Mouse (Mus musculus): Measurements from ENCODE around the gene Ly6g5c.

Ly6g5c gene

GRCm38 (mm10) chr17:35108097-35108496 lies at the start of gene Ly6g5c:
Gene Ly6g5c, plus strand, starts transcription at chr17:35108279.
- no peak for DNase-seq

- no peak for DNase-seq
These were observed 49.8 kb upstream of the Ly6g5c start for GRCm38 (mm10) chr17:35058316-35058715.

GRCm38 (mm10) chr17:35058911-35059892 lies 48.9 kb upstream of the Ly6g5c start, which contains the start of gene Ddah2:
Gene Ddah2, plus strand, starts transcription at chr17:35059035.
- DNase-seq = peak; percentile 94

GRCm38 (mm10) chr17:35060071-35060470 lies 48.0 kb upstream of the Ly6g5c start:
- no peak for DNase-seq

- no peak for DNase-seq
These were observed 47.3 kb upstream of the Ly6g5c start for GRCm38 (mm10) chr17:35060737-35061297.

GRCm38 (mm10) chr17:35061299-35061698 lies 46.8 kb upstream of the Ly6g5c start:
- no peak for DNase-seq

GRCm38 (mm10) chr17:35063466-35063865 lies 44.6 kb upstream of the Ly6g5c start:
- DNase-seq = no peak

GRCm38 (mm10) chr17:35064378-35064877 lies 43.7 kb upstream of the Ly6g5c start:
- no peak for DNase-seq

- DNase-seq = peak; percentile 35 to 38
These were observed 42.8 kb upstream of the Ly6g5c start, which contains the start of gene Ly6g6c for GRCm38 (mm10) chr17:35064951-35065947. Gene Ly6g6c, plus strand, starts transcription at chr17:35065388.

GRCm38 (mm10) chr17:35066084-35066483 lies 42.0 kb upstream of the Ly6g5c start, which contains the start of gene Mpig6b:
Gene Mpig6b, minus strand, starts transcription at chr17:35066184.
- no peak for DNase-seq

- DNase-seq = no peak
These were observed 39.7 kb upstream of the Ly6g5c start for GRCm38 (mm10) chr17:35068213-35068914.

- no peak for DNase-seq
These were observed 37.4 kb upstream of the Ly6g5c start for GRCm38 (mm10) chr17:35070556-35071229.

- no peak for DNase-seq
These were observed 36.6 kb upstream of the Ly6g5c start for GRCm38 (mm10) chr17:35071454-35071853.

GRCm38 (mm10) chr17:35074097-35074496 lies 34.0 kb upstream of the Ly6g5c start:
- no peak for DNase-seq

- no peak for DNase-seq
These were observed 31.4 kb upstream of the Ly6g5c start, which contains the start of gene Ly6g6e for GRCm38 (mm10) chr17:35076507-35077176. Gene Ly6g6e, plus strand, starts transcription at chr17:35076902.

- no peak for DNase-seq
These were observed 30.8 kb upstream of the Ly6g5c start for GRCm38 (mm10) chr17:35077285-35077684.

- peak in 1 of 2 experiments; percentile 19 for DNase-seq
These were observed 30.3 kb upstream of the Ly6g5c start, which contains the start of gene Ly6g6d for GRCm38 (mm10) chr17:35077786-35078233. Gene Ly6g6d, minus strand, starts transcription at chr17:35078065.

- no peak for DNase-seq
These were observed 28.3 kb upstream of the Ly6g5c start for GRCm38 (mm10) chr17:35079778-35080177.

- DNase-seq = no peak
These were observed 27.8 kb upstream of the Ly6g5c start for GRCm38 (mm10) chr17:35080248-35080647.

GRCm38 (mm10) chr17:35080710-35081109 lies 27.4 kb upstream of the Ly6g5c start:
- no peak for DNase-seq

Measured in B cell, adult 2 months (primary cell).